Mouse (Mus musculus): ENCODE results near the gene Il10rb. TPM values are rescaled to one million over a fixed set of nuclear protein-coding genes. Genes with fewer than 3 reads are reported as not detected.

The Il10rb gene
- polyA plus RNA-seq, 1 experiment, result 24.1 TPM

DNA sequence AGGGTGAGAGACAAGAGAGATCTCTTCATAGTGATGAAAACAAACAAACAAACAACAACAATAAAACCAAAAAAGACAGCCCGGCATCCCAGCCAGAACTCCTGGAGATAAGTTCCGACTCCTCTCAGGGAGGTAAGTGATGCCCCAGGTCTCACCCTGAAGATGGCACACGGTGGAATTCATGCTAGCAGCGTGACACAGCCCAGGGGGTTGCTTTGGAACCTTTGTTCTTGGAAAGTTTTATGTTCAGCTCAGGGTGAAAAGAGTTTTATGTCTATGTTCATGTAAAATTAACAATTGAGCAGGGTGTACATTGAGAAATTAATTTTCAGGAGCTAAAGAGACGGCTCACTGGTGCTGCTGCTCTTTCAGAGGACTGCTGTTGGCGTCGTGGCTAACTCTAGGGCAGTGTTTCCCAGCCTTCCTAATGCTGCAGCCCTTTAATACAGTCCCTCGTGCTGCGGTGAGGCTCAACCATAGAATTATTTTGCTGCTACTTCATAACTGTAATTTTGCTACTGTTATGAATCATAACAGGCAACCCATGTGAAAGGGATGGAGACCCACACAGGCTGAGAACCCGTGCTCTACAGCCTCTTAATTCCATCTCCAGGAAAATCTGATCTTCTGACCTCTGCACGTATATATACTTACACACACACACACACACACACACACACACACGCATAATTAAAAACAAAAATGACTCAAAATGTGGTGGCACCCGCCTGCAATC, 59.7 kb downstream of the Il10rb start:
- WGBS, result 50% methylated on average over 13 of the region's 13 CpGs
- peak overlapping the region; percentile 20 for H3K27ac ChIP-seq (ENCODE audit: control insufficient read depth, insufficient read depth, low read depth, low read length, poor library complexity)
- TF ChIP-seq CTCF (IDR thresholded peaks at IDR 0.05; ENCODE audit: control insufficient read depth, insufficient read depth, low read length), result no peak
- TF ChIP-seq POLR2A (IDR thresholded peaks at IDR 0.05; ENCODE audit: borderline replicate concordance, control insufficient read depth, low read depth, low read length), result no peak
- H3K4me3 ChIP-seq (replicated peaks; ENCODE audit: control insufficient read depth, low read depth, low read length), result peak overlapping the region; percentile 73
- peaks cover 4% of the 10 kb centered on the region for H3K4me1 ChIP-seq (ENCODE audit: control insufficient read depth, insufficient read depth, low read length)

DNA sequence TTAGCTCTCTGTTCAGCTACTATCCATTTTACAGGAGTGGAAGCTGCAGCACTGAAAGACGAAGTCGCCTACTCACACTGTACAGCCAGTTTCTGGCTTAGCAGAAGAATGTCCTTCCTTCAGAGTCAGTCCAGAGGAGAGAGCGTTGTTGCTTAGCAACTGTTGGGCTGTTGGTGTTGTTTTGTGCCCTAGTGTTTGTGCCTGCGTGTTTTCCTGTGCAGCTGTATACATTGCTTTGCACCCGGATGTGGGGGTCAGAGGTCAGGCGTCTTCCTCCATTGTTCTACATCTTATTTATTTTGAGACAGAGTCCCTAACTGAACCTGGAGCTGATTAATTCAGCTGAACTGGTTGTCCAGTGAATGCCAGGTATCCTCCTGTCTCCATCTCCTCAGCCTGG, 60.6 kb downstream of the Il10rb start:
- no peak overlapping the region for H3K27ac ChIP-seq (ENCODE audit: control insufficient read depth, insufficient read depth, low read depth, low read length, poor library complexity)
- WGBS, result 84% methylated on average over 6 of the region's 6 CpGs

GRCm38 (mm10) chr16:91470470-91470869, 64.5 kb downstream of the Il10rb start:
- no peak overlapping the region; the same call in 1 of the 2 replicates for H3K27ac ChIP-seq (ENCODE audit: control insufficient read depth, insufficient read depth, low read depth, low read length, poor library complexity)
- 28% methylated on average over 3 of the region's 3 CpGs for WGBS

More for the DNA sequence above, 60.6 kb downstream of the Il10rb start:
- H3K4me3 ChIP-seq (replicated peaks; ENCODE audit: control insufficient read depth, low read depth, low read length), result peak overlapping the region; percentile 73
- H3K4me1 ChIP-seq (ENCODE audit: control insufficient read depth, insufficient read depth, low read length), result peaks cover 3% of the 10 kb centered on the region; the same call in 1 of the 2 replicates
- TF ChIP-seq CTCF (IDR thresholded peaks at IDR 0.05; ENCODE audit: control insufficient read depth, insufficient read depth, low read length), result no peak
- TF ChIP-seq POLR2A (IDR thresholded peaks at IDR 0.05; ENCODE audit: borderline replicate concordance, control insufficient read depth, low read depth, low read length), result no peak

GRCm38 (mm10) chr16:91471481-91471880, 65.5 kb downstream of the Il10rb start:
- H3K4me3 ChIP-seq (replicated peaks; ENCODE audit: control insufficient read depth, low read depth, low read length), result no peak overlapping the region
- 69% methylated on average over 6 of the region's 6 CpGs for whole genome bisulfite sequencing
- no peak overlapping the region for H3K27ac ChIP-seq (ENCODE audit: control insufficient read depth, insufficient read depth, low read depth, low read length, poor library complexity)
- TF ChIP-seq POLR2A (IDR thresholded peaks at IDR 0.05; ENCODE audit: borderline replicate concordance, control insufficient read depth, low read depth, low read length), result no peak
- H3K4me1 ChIP-seq (ENCODE audit: control insufficient read depth, insufficient read depth, low read length), result peaks cover 1% of the 10 kb centered on the region; the same call in 1 of the 2 replicates

More at GRCm38 (mm10) chr16:91470470-91470869, 64.5 kb downstream of the Il10rb start:
- TF ChIP-seq POLR2A (IDR thresholded peaks at IDR 0.05; ENCODE audit: borderline replicate concordance, control insufficient read depth, low read depth, low read length) (no peak), CTCF (IDR thresholded peaks at IDR 0.05; ENCODE audit: control insufficient read depth, insufficient read depth, low read length) (no peak)
- Histone ChIP-seq H3K4me3 (replicated peaks; ENCODE audit: control insufficient read depth, low read depth, low read length) (no peak overlapping the region), H3K4me1 (ENCODE audit: control insufficient read depth, insufficient read depth, low read length) (peaks cover 3% of the 10 kb centered on the region; the same call in 1 of the 2 replicates)

Other genes starting within 250 kb of the Il10rb start
- gene Olig2, start 180.7 kb upstream of the Il10rb start, polyA plus RNA-seq (2011; ENCODE audit: insufficient read depth, insufficient read length, low replicate concordance, missing spikeins), result not detected in 2 replicates
- not detected in 2 replicates for gene Olig1, start 136.4 kb upstream of the Il10rb start, polyA plus RNA-seq (2011; ENCODE audit: insufficient read depth, insufficient read length, low replicate concordance, missing spikeins)
- gene Ifnar2, start 33.4 kb upstream of the Il10rb start, polyA plus RNA-seq (2011; ENCODE audit: insufficient read depth, insufficient read length, low replicate concordance, missing spikeins), result 32.5 and 41.1 TPM in 2 replicates
- gene Gm21970, start 14.4 kb upstream of the Il10rb start, polyA plus RNA-seq (2011; ENCODE audit: insufficient read depth, insufficient read length, low replicate concordance, missing spikeins), result not detected in 2 replicates
- 10.3 and 15.9 TPM in 2 replicates for gene Ifnar1, start 79.1 kb downstream of the Il10rb start, polyA plus RNA-seq (2011; ENCODE audit: insufficient read depth, insufficient read length, low replicate concordance, missing spikeins)
- 11.1 and 27.7 TPM in 2 replicates for gene Ifngr2, start 140.9 kb downstream of the Il10rb start, polyA plus RNA-seq (2011; ENCODE audit: insufficient read depth, insufficient read length, low replicate concordance, missing spikeins)
- 7.3 and 17.5 TPM in 2 replicates for gene Tmem50b, start 191.6 kb downstream of the Il10rb start, polyA plus RNA-seq (2011; ENCODE audit: insufficient read depth, insufficient read length, low replicate concordance, missing spikeins)
- gene Dnajc28, start 212.9 kb downstream of the Il10rb start, polyA plus RNA-seq (2011; ENCODE audit: insufficient read depth, insufficient read length, low replicate concordance, missing spikeins), result 1.6 and 1.9 TPM in 2 replicates
- 70.5 and 94.2 TPM in 2 replicates for gene Gart, start 240.8 kb downstream of the Il10rb start, polyA plus RNA-seq (2011; ENCODE audit: insufficient read depth, insufficient read length, low replicate concordance, missing spikeins)
- 132 and 165 TPM in 2 replicates for gene Son, start 241.3 kb downstream of the Il10rb start, polyA plus RNA-seq (2011; ENCODE audit: insufficient read depth, insufficient read length, low replicate concordance, missing spikeins)